Mouse (Mus musculus) CH12.LX (cell line): Measurements from ENCODE around the gene Tekt4. TPM values are rescaled to one million over a fixed set of nuclear protein-coding genes. Genes with fewer than 3 reads are reported as not detected.

Source experiments
- DNase-seq: peaks from one replicate; pipeline ENCODE4 v3.0.0-alpha.2; 2013; ENCODE audit errors: extremely low read depth
- H3K27ac ChIP-seq: 2 replicates; pipeline ENCODE4 v1.5.1; 2012; ENCODE audit warnings: low read depth, mild to moderate bottlenecking, control low read depth, moderate library complexity; ENCODE audit not compliant: insufficient read depth
- H3K27me3 ChIP-seq: replicated peaks from 2 replicates; pipeline ENCODE3; 2012; ENCODE audit warnings: inconsistent platforms
- H3K36me3 ChIP-seq, 2 experiments: replicated peaks in 1 of 2; 2 replicates each; pipeline versions ENCODE3 to v1.6.1; 2012; ENCODE audit warnings: inconsistent platforms in 1 of 2, low read length in 1 of 2, mild to moderate bottlenecking in 1 of 2, mixed read lengths in 1 of 2, moderate library complexity in 1 of 2; ENCODE audit not compliant: control insufficient read depth in 1 of 2, insufficient read depth in 1 of 2
- H3K4me1 ChIP-seq, 2 experiments: 2 replicates each; pipeline ENCODE4 v1.6.1; 2012; ENCODE audit warnings: inconsistent platforms in 1 of 2, moderate library complexity in 1 of 2; ENCODE audit not compliant: insufficient read depth in 2 of 2, control insufficient read depth in 1 of 2
- H3K4me2 ChIP-seq: 2 replicates; pipeline ENCODE4 v1.6.1; 2012; ENCODE audit warnings: low read depth, mild to moderate bottlenecking, control low read depth; ENCODE audit not compliant: poor library complexity, insufficient read depth, severe bottlenecking
- H3K4me3 ChIP-seq, 3 experiments: fragments of 150-350 bp in 1 of 3; sonication (generic) in 1 of 3; replicated peaks in 1 of 3; 2 replicates each; pipeline versions ENCODE3 to v1.5.1; 2011 to 2012; ENCODE audit warnings: low read depth in 2 of 3, low read length in 2 of 3, mild to moderate bottlenecking in 2 of 3, moderate library complexity in 2 of 3, control low read depth in 1 of 3, improper control_type of control experiment in 1 of 3, inconsistent platforms in 1 of 3, mixed read lengths in 1 of 3; ENCODE audit not compliant: poor library complexity in 1 of 3
- H3K79me2 ChIP-seq: replicated peaks from 2 replicates; pipeline ENCODE4 v1.6.1; 2012; ENCODE audit warnings: mild to moderate bottlenecking, moderate library complexity; ENCODE audit not compliant: control insufficient read depth, poor library complexity, insufficient read depth, severe bottlenecking; ENCODE audit errors: extremely low read depth
- H3K9ac ChIP-seq: 2 replicates; pipeline ENCODE4 v1.6.1; 2012; ENCODE audit warnings: low read depth, mild to moderate bottlenecking, control low read depth, moderate library complexity; ENCODE audit not compliant: insufficient read depth
- H3K9me3 ChIP-seq: replicated peaks from 2 replicates; pipeline ENCODE3; 2012; ENCODE audit warnings: low read length, inconsistent platforms, mixed read lengths
- CTCF ChIP-seq, 2 experiments: IDR thresholded peaks in 1 of 2; conservative IDR thresholded peaks in 1 of 2; 2 replicates each; pipeline ENCODE4 v1.5.1; 2011 to 2012; ENCODE audit warnings: low read depth in 2 of 2, low read length in 2 of 2, improper control_type of control experiment in 1 of 2, inconsistent platforms in 1 of 2, mild to moderate bottlenecking in 1 of 2, moderate library complexity in 1 of 2
- E2F4 ChIP-seq: IDR thresholded peaks from 2 replicates; pipeline ENCODE4 v1.6.1; 2011; ENCODE audit warnings: low read depth, low read length, improper control_type of control experiment; ENCODE audit not compliant: insufficient replicate concordance
- HCFC1 ChIP-seq: IDR thresholded peaks from 2 replicates; pipeline ENCODE4 v1.6.1; 2012; ENCODE audit warnings: low read depth, mild to moderate bottlenecking, inconsistent platforms, low read length, improper control_type of control experiment
- IRF4 ChIP-seq: IDR thresholded peaks from 2 replicates; pipeline ENCODE4 v1.6.1; 2014; ENCODE audit warnings: low read depth, mild to moderate bottlenecking, inconsistent platforms, low read length, improper control_type of control experiment
- JUN ChIP-seq: IDR thresholded peaks from 2 replicates; pipeline ENCODE4 v1.6.1; 2011; ENCODE audit warnings: low read depth, mild to moderate bottlenecking, low read length, improper control_type of control experiment, moderate library complexity; ENCODE audit not compliant: insufficient read depth
- KAT2A ChIP-seq: IDR thresholded peaks from 2 replicates; pipeline ENCODE4 v1.6.1; 2012; ENCODE audit warnings: low read length, improper control_type of control experiment, inconsistent platforms; ENCODE audit not compliant: insufficient replicate concordance
- MAZ ChIP-seq: IDR thresholded peaks from 2 replicates; pipeline ENCODE4 v1.6.1; 2012; ENCODE audit warnings: low read depth, mild to moderate bottlenecking, inconsistent platforms, low read length, improper control_type of control experiment, moderate library complexity
- NELFE ChIP-seq: IDR thresholded peaks from 2 replicates; pipeline ENCODE4 v1.6.1; 2011; ENCODE audit warnings: low read depth, low read length, improper control_type of control experiment
- PAX5 ChIP-seq: IDR thresholded peaks from 2 replicates; pipeline ENCODE4 v1.6.1; 2012; ENCODE audit warnings: low read length, inconsistent platforms, mixed read lengths
- POLR2AphosphoS2 ChIP-seq: IDR thresholded peaks from 2 replicates; pipeline ENCODE4 v1.6.1; 2011; ENCODE audit warnings: low read depth, low read length, improper control_type of control experiment
- RAD21 ChIP-seq: IDR thresholded peaks from 2 replicates; pipeline ENCODE4 v1.6.1; 2011; ENCODE audit warnings: low read depth, mild to moderate bottlenecking, low read length, improper control_type of control experiment, moderate library complexity
- SMC3 ChIP-seq: IDR thresholded peaks from 2 replicates; pipeline ENCODE4 v1.6.1; 2011; ENCODE audit warnings: low read depth, low read length, improper control_type of control experiment
- TCF12 ChIP-seq: IDR thresholded peaks from 2 replicates; pipeline ENCODE4 v1.6.1; 2014; ENCODE audit warnings: low read depth, mild to moderate bottlenecking, inconsistent platforms, low read length, improper control_type of control experiment
- ZMIZ1 ChIP-seq: IDR thresholded peaks from 2 replicates; pipeline ENCODE4 v1.6.1; 2012; ENCODE audit warnings: low read depth, mild to moderate bottlenecking, inconsistent platforms, low read length, improper control_type of control experiment
- ZNF384 ChIP-seq: IDR thresholded peaks from 2 replicates; pipeline ENCODE4 v1.6.1; 2012; ENCODE audit warnings: low read depth, low read length, improper control_type of control experiment, inconsistent platforms
- dilution Hi-C: fragments of 300-500 bp; cut with MboI; formaldehyde crosslinking; loops from 2 replicates; pipeline ENCODE4 v1.14.3; 2020; ENCODE audit warnings: low sequenced_read_pairs; ENCODE audit not compliant: extremely low pct_unique_long_range_greater_than_20kb, extremely low pct_ligation_motif_present
- in situ Hi-C: fragments of 300-500 bp; cut with MboI; formaldehyde crosslinking; loops from 3 replicates; pipeline ENCODE4 v1.14.3; 2019; ENCODE audit warnings: low sequenced_read_pairs, low pct_ligation_motif_present, low pct_unique_long_range_greater_than_20kb, mixed read lengths
- polyA plus RNA-seq: library from polyadenylated mRNA; unstranded; fragments of >175 nt; gene quantifications from 2 replicates; pipeline ENCODE4 v1.2.1, GENCODE M21; 2012; ENCODE audit warnings: low read depth; ENCODE audit not compliant: insufficient read length
- total RNA-seq, 2 experiments: library from RNA; depleted of rRNA; stranded (reverse); fragments of 300-350 nt in 1 of 2; fragments of >200 nt in 1 of 2; gene quantifications; 2 replicates each; pipeline ENCODE4 v1.2.3; 2012 to 2014

The Tekt4 gene
- total and polyA plus RNA-seq, 3 experiments = not detected

GRCm38 (mm10) chr17:25508860-25509577 lies 54.6 kb downstream of the Tekt4 start:
- dilution Hi-C loops (no loop called here), in situ Hi-C loops (no loop called here)
- H3K27ac ChIP-seq = no peak overlapping the region
- no peaks in the 10 kb centered on the region for H3K79me2 ChIP-seq
- H3K4me3 ChIP-seq = no peak overlapping the region
- H3K4me2 ChIP-seq = no peak overlapping the region
- H3K9ac ChIP-seq = no peak overlapping the region
- DNase-seq = peak; percentile 43
- TF ChIP-seq CTCF (conservative IDR thresholded peaks at IDR 0.05 in 1 of 2, IDR thresholded peaks at IDR 0.05 in 1 of 2; ENCODE audit: low read depth in 2 of 2, low read length in 2 of 2) = peak; percentile 32 to 71
- peak; percentile 60 for TF ChIP-seq SMC3
- TF ChIP-seq PAX5 = no peak
- TF ChIP-seq ZNF384 = no peak
- peak; percentile 59 for TF ChIP-seq RAD21
- peaks cover 0 to 1% of the 10 kb centered on the region in 2 experiments; a peak in 1 of 4 replicates for H3K4me1 ChIP-seq
- H3K27me3 ChIP-seq = no peaks in the 10 kb centered on the region
- no peaks in the 10 kb centered on the region for H3K9me3 ChIP-seq
- no peaks in the 10 kb centered on the region for H3K36me3 ChIP-seq

GRCm38 (mm10) chr17:25510074-25510830 lies 55.8 kb downstream of the Tekt4 start:
- no peak for DNase-seq
- Histone ChIP-seq H3K36me3 (no peaks in the 10 kb centered on the region), H3K4me3 (no peak overlapping the region), H3K9me3 (no peaks in the 10 kb centered on the region), H3K4me1 (peaks cover 0 to 9% of the 10 kb centered on the region in 2 experiments; a peak in 2 of 4 replicates), H3K9ac (no peak overlapping the region), H3K27ac (no peak overlapping the region), H3K79me2 (no peaks in the 10 kb centered on the region), H3K4me2 (no peak overlapping the region), H3K27me3 (no peaks in the 10 kb centered on the region)
- in situ Hi-C loops = loop anchor here (5.0 kb wide), 1 partner anchor 187 kb away; no protein-coding TSS in a partner anchor
- dilution Hi-C loops = no loop called here
- no peak for TF ChIP-seq ZMIZ1
- TF ChIP-seq RAD21 = no peak
- no peak for TF ChIP-seq NELFE
- TF ChIP-seq HCFC1 = no peak
- TF ChIP-seq E2F4 = no peak
- TF ChIP-seq IRF4 = no peak
- no peak for TF ChIP-seq TCF12
- TF ChIP-seq JUN = no peak
- TF ChIP-seq MAZ = no peak
- no peak for TF ChIP-seq KAT2A
- no peak for TF ChIP-seq PAX5
- TF ChIP-seq POLR2AphosphoS2 = no peak
